Mouse (Mus musculus) WW6 (cell line): ENCODE measurements around the gene Tcf12.

Experiments
- DNase-seq: peaks from one replicate; pipeline ENCODE4 v3.0.0-alpha.2; 2013; ENCODE audit warnings: low read depth, low spot score

Gene Tcf12

DNA sequence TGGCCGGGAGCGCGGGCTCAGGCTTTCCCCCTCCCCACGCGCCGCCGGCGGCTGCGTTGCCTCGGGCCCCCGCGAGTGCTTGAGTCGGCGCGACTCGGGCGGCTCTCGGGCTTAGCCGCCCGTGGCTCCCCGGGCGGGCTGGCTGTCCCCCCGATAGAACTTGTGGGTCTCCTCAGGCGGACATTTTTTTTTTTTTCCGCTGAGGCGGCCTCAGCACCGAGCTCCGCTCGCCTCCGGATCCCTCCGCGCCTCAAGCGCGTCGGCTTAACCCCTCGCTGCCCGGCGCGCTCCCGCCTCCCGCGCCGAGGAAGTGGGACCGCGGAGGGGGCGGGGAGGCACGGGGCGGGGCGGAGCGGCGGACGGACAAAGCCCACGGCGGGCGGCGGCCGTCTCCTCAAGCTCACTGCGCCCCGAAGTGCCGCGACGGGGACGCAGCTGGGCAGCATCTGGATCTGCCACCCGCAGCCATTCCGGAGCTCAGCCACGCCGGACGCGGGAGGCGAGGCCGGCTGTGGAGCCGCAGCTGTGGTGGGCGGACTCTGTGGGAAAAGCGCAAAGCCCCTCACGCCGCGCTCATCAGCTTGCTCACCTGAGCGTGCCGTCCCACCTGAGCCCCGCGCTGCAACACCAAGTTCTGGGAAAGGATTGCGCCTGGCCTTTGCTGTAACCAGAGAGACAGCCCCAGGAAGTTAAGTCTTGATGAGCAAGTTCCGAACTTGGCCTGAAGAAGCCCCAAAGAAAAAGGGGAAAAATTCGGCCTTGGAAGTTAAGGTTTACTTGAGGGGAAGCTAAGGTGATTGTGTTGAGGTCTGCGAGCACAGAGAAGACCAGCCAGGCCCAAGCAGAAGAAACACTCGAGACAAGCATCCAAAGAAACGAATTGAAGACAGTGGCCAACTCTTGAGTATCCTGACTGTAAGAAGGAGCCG is at the start of gene Tcf12:
Tcf12 (minus strand) TSS at position 250 of the 929 bp plus-strand sequence.
- DNase-seq, result peak; percentile 74

DNA sequence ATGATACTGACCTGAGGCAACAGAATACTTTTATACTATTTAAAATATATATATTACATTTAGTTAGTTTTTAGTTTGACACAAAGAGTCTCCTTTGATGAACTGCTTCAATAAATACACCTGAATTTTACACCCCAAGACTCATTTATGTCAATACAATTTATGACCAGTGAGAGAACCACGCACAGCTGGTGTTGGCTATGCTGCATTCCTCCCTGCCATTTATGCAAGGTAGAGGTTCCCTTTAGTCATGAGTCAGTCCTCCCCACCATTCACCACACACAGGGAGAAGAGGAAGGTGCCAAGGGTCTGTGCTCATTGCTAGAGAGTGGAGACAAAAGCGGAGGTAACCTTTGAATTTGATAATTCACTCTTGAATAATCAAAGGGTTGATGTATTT is 46.7 kb upstream of the Tcf12 start:
- no peak for DNase-seq

GRCm38 (mm10) chr9:72157091-72157490 is 45.4 kb upstream of the Tcf12 start:
- DNase-seq, result no peak

DNA sequence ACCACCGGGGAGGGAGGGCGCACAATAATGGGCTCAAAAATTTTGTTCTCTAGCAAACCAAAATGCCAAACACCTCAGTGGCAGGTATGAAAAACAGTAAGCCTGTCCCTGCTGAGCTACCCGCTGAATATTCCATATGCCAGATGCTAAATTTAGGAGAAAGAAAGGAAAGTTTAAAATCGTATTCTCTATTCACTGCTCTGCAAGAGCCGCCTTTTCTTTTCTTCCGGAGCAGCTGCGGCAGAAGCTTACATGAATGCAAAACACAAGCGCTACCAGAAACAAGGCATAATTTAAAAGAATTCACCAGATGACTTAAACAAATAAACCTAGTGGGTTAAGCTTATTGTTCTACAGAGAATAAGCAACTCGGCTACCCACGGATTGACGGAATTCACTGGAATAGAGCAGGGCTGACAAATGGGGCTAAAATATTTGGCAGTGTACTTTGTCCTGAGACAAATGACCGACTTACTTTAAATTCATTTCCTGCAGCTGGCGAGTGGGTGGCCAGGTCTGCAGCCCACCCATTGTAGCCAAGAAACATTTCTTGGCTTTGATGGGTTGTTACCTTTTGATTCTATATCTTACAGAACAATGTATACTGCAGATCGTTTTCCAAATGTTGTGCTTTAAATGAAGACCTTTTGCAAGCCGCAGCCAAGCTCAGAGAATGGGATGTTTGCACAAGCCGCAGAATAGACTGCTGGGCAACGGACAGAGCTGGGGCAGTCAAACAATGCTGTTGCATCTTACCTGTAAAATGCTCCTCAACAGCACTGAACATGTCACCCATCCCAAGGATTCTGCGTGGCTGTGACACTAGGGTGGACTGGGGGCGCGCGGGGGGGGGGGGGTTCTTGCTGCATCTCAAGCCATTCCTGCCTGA is 43.8 kb upstream of the Tcf12 start:
- DNase-seq, result no peak

GRCm38 (mm10) chr9:72144148-72144547 is 32.5 kb upstream of the Tcf12 start:
- DNase-seq, result no peak

DNA sequence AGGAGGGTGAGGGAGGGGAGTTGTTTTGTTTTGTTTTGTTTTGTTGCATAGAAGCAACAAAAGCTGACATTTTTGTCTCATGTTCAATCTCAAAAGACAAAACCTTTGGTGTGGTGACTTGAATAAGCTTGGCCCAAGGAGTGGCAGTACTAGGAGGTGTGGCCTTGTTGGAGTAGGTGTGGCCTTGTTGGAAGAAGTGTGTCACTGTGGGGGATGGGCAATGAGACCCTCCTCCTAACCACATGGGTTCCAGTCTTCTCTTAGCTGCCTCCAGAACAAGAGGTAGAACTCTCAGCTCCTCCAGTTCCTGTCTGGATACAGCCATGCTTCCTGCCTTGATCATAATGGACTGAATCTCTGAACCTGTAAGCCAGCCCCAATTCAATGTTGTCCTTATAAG is 26.2 kb upstream of the Tcf12 start:
- DNase-seq, result no peak

- DNase-seq, result no peak
Observed at GRCm38 (mm10) chr9:72133772-72134245, 22.1 kb upstream of the Tcf12 start.

- no peak for DNase-seq
Observed at GRCm38 (mm10) chr9:72133089-72133771, 21.6 kb upstream of the Tcf12 start.

GRCm38 (mm10) chr9:72132728-72133088 is 21.0 kb upstream of the Tcf12 start:
- DNase-seq, result no peak

DNA sequence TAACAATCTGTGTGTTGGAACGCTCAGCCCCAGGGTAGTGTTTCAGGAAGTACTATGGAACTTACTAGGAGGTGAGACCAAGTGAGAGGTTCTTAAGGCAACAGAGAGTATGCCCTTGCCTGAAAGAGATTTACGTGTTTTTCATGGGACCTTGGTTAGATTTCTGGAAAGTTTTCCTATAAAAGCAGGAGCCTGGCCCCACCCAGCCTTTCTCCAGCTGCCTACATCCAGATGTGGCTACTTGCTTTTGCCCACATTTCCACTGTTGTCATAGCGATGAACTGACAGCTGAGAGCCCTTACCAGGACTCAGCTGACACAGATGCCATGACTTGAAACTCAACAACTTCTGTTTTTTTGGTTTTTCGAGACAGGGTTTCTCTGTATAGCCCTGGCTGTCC is 18.2 kb upstream of the Tcf12 start:
- DNase-seq, result no peak

DNA sequence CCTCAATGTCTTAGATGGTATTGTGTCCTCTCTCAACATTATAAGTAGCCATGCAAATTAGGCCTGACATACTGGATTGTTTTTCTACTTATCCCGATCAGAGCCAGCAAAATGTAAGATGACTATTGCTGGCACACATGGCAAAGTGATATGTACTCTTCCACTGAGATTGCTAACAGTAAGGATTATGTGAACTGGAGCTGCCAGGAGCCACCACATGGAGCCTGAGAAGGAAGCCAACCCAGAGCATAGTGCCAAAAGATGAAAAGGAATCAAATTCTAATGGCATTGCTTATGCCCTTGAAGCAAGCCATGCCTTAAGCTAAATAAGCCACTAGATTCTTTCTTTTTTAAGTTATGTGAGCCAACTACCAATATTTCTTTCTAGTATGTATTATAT is 13.8 kb upstream of the Tcf12 start:
- DNase-seq, result no peak

GRCm38 (mm10) chr9:72118490-72118889 is 6.8 kb upstream of the Tcf12 start:
- DNase-seq, result no peak

DNA sequence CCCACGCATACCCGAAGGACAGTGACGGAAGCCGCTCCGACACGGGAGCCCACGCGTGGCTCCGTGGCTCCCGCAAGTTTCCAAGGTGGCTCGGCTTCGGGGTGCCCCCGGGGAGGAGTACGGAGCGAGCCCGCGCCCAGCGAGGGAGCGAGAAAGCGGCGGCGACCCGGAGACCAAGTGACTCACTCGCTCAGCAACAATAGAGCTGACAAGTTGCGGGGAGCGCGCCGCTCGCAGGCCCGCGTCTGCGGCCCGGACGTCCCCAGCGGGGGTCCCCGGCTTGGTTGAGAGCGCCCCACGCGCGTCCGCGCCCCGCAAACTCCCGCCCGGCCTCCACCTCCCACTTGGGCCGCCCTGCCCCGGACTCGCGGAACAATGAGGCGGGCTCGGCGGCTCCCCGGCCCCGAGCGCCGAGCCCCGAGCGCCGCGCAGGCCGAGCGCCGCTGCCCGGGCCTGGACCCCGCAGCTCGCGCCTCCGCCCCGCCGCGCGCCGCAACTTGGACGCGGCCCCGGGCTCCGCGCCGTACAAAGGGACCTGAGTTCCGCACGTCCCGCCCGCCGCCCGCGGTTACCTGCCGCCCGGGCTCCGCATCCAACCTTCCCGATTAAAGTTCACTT is 558 bp downstream of the Tcf12 start:
- DNase-seq, result no peak

DNA sequence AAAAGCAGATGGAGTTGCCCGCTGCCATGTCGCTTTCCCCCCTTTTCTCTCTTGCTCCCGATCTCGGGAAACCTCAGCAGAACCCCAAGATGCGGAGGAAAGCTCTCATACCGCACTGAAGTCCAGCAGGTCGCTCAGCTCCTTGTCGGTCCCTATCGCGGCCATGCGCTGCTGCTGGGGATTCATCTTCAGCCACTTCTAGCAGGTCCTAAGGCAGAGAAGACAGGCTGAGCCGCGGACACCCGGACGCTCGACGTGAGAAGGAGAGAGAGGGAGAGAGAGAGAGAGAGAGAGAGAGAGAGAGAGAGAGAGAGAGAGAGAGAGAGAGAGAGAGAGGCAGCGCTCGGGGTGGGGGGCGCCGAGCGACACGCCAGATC is 1.1 kb downstream of the Tcf12 start:
- DNase-seq, result no peak

- DNase-seq, result no peak
Observed at GRCm38 (mm10) chr9:72103471-72103870, 8.2 kb downstream of the Tcf12 start.

GRCm38 (mm10) chr9:72099945-72100685 is 11.6 kb downstream of the Tcf12 start:
- no peak for DNase-seq

- no peak for DNase-seq
Observed at GRCm38 (mm10) chr9:72098056-72098455, 13.6 kb downstream of the Tcf12 start.

- DNase-seq, result no peak
Observed at GRCm38 (mm10) chr9:72097083-72097482, 14.6 kb downstream of the Tcf12 start.

- DNase-seq, result no peak
Observed at GRCm38 (mm10) chr9:72094675-72095074, 17.0 kb downstream of the Tcf12 start.

DNA sequence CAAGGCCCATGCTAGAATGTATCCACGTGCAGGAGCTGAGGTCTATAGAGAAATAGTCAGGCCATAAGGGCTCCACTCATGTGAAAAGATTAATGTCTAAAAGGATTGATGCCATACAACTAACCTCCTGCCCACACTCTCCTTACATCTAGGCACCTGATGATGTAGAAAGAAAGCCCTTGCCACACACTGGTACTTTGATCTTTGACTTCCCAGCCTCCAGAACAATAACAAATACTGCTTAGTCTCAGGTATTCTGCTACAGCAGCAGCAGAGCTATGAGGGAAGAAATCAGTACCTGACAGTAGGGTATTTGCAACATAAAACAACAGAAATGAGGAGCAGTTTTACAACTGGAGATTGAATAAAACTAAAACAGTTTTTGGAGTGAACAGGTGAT is 19.5 kb downstream of the Tcf12 start:
- DNase-seq, result no peak
